Mouse (Mus musculus) lung, embryonic 14.5 days (tissue): ENCODE data around the gene Adamts13. TPM values are rescaled to one million over a fixed set of nuclear protein-coding genes. Genes with fewer than 3 reads are reported as not detected.

Experiments
- ATAC-seq: fragments of 200-750 bp; cut with Nextera tagmentation; 2 replicates; pipeline ENCODE4 v1.8.0; 2017; ENCODE audit warnings: mild to moderate bottlenecking, moderate TSS enrichment, moderate library complexity; ENCODE audit not compliant: insufficient read depth
- DNase-seq: peaks from one replicate; pipeline ENCODE4 v3.0.0-alpha.2; 2015
- H3K27ac ChIP-seq: fragments of 300-500 bp; sonication (generic); 2 replicates; pipeline ENCODE4 v1.5.1; 2014; ENCODE audit warnings: low read depth, mild to moderate bottlenecking, moderate library complexity
- H3K27me3 ChIP-seq: fragments of 300-500 bp; sonication (generic); 2 replicates; pipeline ENCODE4 v1.6.1; 2014; ENCODE audit warnings: low read length, control low read depth; ENCODE audit not compliant: insufficient read depth
- H3K36me3 ChIP-seq: fragments of 300-500 bp; sonication (generic); 2 replicates; pipeline ENCODE4 v1.6.1; 2014; ENCODE audit warnings: control low read depth; ENCODE audit not compliant: insufficient read depth
- H3K4me1 ChIP-seq: fragments of 300-500 bp; sonication (generic); 2 replicates; pipeline ENCODE4 v1.6.1; 2014; ENCODE audit warnings: antibody characterized with exemption, control low read depth; ENCODE audit not compliant: insufficient read depth
- H3K4me2 ChIP-seq: fragments of 300-500 bp; sonication (generic); 2 replicates; pipeline ENCODE4 v1.6.1; 2014; ENCODE audit warnings: mild to moderate bottlenecking
- H3K4me3 ChIP-seq: fragments of 300-500 bp; sonication (generic); 2 replicates; pipeline ENCODE4 v1.5.1; 2014; ENCODE audit warnings: low read depth, low read length
- H3K9ac ChIP-seq: fragments of 300-500 bp; sonication (generic); 2 replicates; pipeline ENCODE4 v1.6.1; 2014
- H3K9me3 ChIP-seq: fragments of 300-500 bp; sonication (generic); 2 replicates; pipeline ENCODE4 v1.6.1; 2016; ENCODE audit warnings: low read depth, low read length, control low read depth
- CTCF ChIP-seq: IDR thresholded peaks from 2 replicates; pipeline ENCODE4 v1.5.1; 2016; ENCODE audit warnings: antibody characterized with exemption, low read depth
- WGBS: fragments of 180-500 bp; shearing (Covaris S2); extraction: QIAGEN DNeasy Blood & Tissue Kit; methylation state at CpG from one replicate; pipeline ENCODE4 v1.1.7; 2014; 5-methylcytosine and 5-hydroxymethylcytosine counted together
- polyA plus RNA-seq: library from polyadenylated mRNA; unstranded; fragments of >200 nt; fragmentation: Nextera tagmentation; extraction: Ambion mirVana; gene quantifications from 2 replicates; pipeline ENCODE4 v1.2.1, GENCODE M21; 2014

The Adamts13 gene
- polyA plus RNA-seq, 1 experiment from 2014 or later: 0.07 TPM

GRCm38 (mm10) chr2:27006255-27006654, 33.0 kb downstream of the Adamts13 start:
- H3K4me3 ChIP-seq: no peak overlapping the region
- H3K36me3 ChIP-seq: no peaks in the 10 kb centered on the region
- no peak overlapping the region for H3K27ac ChIP-seq
- no peak overlapping the region for H3K9ac ChIP-seq
- no peaks in the 10 kb centered on the region; the same call in 1 of the 2 replicates for H3K4me1 ChIP-seq
- TF ChIP-seq CTCF: no peak
- WGBS: 54% methylated on average over 4 of the region's 4 CpGs
- DNase-seq (no peak), ATAC-seq (no peak)
- H3K9me3 ChIP-seq: no peaks in the 10 kb centered on the region
- H3K27me3 ChIP-seq: no peaks in the 10 kb centered on the region
- H3K4me2 ChIP-seq: no peak overlapping the region

DNA sequence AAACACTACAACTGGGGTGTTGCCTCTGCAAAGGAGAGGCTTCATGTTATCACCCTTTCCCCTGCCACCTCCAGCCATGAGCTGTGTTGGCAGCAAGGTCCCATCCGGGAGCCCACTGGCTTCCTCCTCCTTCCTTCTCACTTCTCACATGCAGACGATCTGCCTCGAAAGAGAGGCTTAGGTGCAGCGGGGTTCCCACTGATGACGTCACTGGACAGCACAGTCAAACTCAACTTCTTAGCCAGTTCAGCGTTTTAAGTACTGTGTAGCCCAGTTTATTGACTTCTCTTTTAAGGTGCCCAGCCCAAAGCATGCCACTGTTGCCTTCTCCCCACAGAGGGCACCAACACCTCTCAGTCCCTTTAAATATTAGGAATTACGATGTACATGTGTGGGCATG, 34.5 kb downstream of the Adamts13 start:
- H3K9ac ChIP-seq: no peak overlapping the region
- H3K4me2 ChIP-seq: no peak overlapping the region
- no peaks in the 10 kb centered on the region for H3K36me3 ChIP-seq
- no peak overlapping the region for H3K4me3 ChIP-seq
- H3K27me3 ChIP-seq: no peaks in the 10 kb centered on the region
- no peaks in the 10 kb centered on the region; the same call in 1 of the 2 replicates for H3K4me1 ChIP-seq
- DNase-seq (no peak), ATAC-seq (no peak)
- H3K9me3 ChIP-seq: no peaks in the 10 kb centered on the region
- WGBS: 60% methylated on average over 7 of the region's 7 CpGs
- no peak for TF ChIP-seq CTCF
- H3K27ac ChIP-seq: no peak overlapping the region

DNA sequence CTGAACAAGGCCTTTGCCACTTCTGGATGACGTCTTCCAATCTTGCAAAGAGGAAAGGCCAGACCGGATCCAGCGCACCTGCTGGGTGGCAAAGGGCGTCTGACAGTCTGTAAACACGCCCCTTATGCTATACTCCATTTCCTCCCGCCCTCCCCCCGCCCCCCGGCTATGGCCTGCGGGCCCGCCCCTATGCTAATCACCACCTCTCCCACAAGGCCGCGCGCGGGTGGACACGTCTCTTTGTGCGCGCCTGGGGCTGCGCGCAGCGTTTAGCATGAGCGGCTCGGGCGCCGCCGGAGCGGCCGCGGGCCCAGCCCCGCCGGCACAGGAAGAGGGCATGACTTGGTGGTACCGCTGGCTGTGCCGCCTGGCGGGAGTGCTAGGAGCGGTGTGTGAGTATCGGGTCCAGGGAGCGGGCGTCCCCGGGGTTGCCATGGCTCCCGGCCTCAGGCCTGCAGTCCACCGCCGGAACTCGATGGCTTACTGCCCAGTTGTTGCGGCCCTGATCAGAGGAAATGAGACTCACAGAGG, 36.6 kb downstream of the Adamts13 start, which contains the start of gene Cacfd1:
Gene Cacfd1, plus strand, starts transcription at position 213 of the 531 bp plus-strand sequence.
- WGBS: under 1% methylated on average over 43 of the region's 43 CpGs

DNA sequence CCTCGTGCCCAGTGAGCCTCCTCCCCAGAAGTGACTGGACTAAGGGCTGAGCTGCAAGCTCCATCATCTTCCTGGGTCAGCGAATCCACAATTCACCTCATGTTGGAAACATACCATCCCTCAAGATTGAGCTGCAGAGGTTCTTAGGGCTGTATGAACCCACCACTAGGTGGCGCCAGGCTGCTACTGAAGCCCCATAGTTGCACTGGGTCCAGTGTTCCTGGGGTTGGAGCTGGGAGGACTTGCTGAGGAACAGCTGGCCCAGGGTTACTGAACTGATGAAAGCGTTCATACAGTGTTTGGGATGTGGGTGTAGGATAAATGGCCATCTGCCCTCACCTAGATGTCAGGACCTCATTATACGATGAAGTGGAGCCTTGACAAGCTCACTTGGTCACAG, 44.6 kb downstream of the Adamts13 start:
- H3K4me2 ChIP-seq: no peak overlapping the region
- peak; percentile 94 for TF ChIP-seq CTCF
- 48% methylated on average over 5 of the region's 5 CpGs for WGBS
- H3K27me3 ChIP-seq: no peaks in the 10 kb centered on the region
- H3K36me3 ChIP-seq: peaks cover 65% of the 10 kb centered on the region
- no peak overlapping the region for H3K4me3 ChIP-seq
- no peak overlapping the region for H3K27ac ChIP-seq
- DNase-seq: peak; percentile 84
- ATAC-seq: peak; percentile 36; the same call in 1 of the 2 replicates
- no peaks in the 10 kb centered on the region for H3K4me1 ChIP-seq
- H3K9ac ChIP-seq: no peak overlapping the region
- no peaks in the 10 kb centered on the region for H3K9me3 ChIP-seq

More for the DNA sequence above, 36.6 kb downstream of the Adamts13 start, which contains the start of gene Cacfd1:
- ATAC-seq: peak; percentile 97
- Histone ChIP-seq H3K27me3 (no peaks in the 10 kb centered on the region), H3K4me3 (peak within 1 kb of the TSS; percentile 65), H3K9me3 (no peaks in the 10 kb centered on the region), H3K36me3 (peaks cover 16% of the 10 kb centered on the region), H3K27ac (peak within 1 kb of the TSS; percentile 58), H3K9ac (peak within 1 kb of the TSS; percentile 80), H3K4me2 (peak within 1 kb of the TSS; percentile 63), H3K4me1 (no peaks in the 10 kb centered on the region; the same call in 1 of the 2 replicates)
- TF ChIP-seq CTCF: no peak
- peak; percentile 93 for DNase-seq

DNA sequence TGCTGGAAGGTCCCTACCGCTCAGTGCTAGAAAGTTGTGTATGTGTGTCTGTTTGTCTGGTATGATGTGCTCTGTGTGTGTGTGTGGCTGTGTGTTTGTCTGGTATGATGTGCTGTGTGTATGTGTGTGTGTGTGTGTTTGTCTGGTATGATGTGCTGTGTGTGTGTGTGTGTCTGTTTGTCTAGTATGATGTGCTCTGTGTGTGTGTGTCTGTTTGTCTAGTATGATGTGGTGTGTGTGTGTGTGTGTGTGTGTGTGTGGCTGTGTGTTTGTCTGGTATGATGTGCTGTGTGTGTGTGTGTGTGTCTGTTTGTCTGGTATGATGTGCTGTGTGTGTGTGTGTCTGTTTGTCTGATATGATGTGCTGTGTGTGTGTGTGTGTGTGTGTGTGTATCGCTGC, 46.3 kb downstream of the Adamts13 start:
- no peak overlapping the region for H3K9ac ChIP-seq

GRCm38 (mm10) chr2:27021103-27021502, 47.9 kb downstream of the Adamts13 start:
- ATAC-seq (no peak), DNase-seq (no peak)
- TF ChIP-seq CTCF: no peak
- Histone ChIP-seq H3K36me3 (peaks cover 36% of the 10 kb centered on the region), H3K27me3 (no peaks in the 10 kb centered on the region), H3K9me3 (no peaks in the 10 kb centered on the region), H3K4me2 (no peak overlapping the region), H3K4me1 (no peaks in the 10 kb centered on the region), H3K4me3 (no peak overlapping the region), H3K9ac (no peak overlapping the region), H3K27ac (no peak overlapping the region)
- 78% methylated on average over 1 of the region's 1 CpGs for WGBS

More for the DNA sequence above, 46.3 kb downstream of the Adamts13 start:
- H3K9me3 ChIP-seq: no peaks in the 10 kb centered on the region
- 88% methylated on average over 2 of the region's 2 CpGs for WGBS
- H3K27ac ChIP-seq: no peak overlapping the region
- no peaks in the 10 kb centered on the region for H3K4me1 ChIP-seq
- no peaks in the 10 kb centered on the region for H3K27me3 ChIP-seq
- no peak overlapping the region for H3K4me2 ChIP-seq
- no peak for TF ChIP-seq CTCF
- peaks cover 51% of the 10 kb centered on the region for H3K36me3 ChIP-seq
- no peak overlapping the region for H3K4me3 ChIP-seq
- no peak for ATAC-seq
- DNase-seq: no peak

DNA sequence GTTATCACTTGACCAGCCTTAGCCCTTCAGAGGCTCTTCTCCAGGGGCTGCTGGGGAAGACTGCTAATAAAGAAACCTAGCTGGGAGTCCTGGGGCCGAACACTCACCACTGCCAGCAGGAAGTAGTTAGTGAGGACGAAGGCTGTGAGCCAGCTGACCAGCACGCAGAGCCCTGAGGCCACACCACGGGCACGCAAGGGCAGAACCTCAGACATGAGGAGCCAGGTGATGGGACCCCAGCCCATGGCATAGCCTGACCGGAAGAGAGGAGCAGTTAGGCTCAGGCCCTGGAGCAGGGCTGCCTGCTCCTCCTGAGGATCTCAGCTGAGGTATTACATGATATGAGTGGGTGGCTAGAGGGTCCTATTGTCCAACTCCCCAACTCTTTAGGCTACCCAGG, 49.4 kb downstream of the Adamts13 start:
- no peak overlapping the region for H3K4me2 ChIP-seq
- H3K9ac ChIP-seq: no peak overlapping the region
- no peak for DNase-seq
- H3K27ac ChIP-seq: no peak overlapping the region
- no peak overlapping the region for H3K4me3 ChIP-seq
- H3K36me3 ChIP-seq: peaks cover 22% of the 10 kb centered on the region
- WGBS: 69% methylated on average over 6 of the region's 6 CpGs
- H3K4me1 ChIP-seq: no peaks in the 10 kb centered on the region
- 0 out of 2 replicates have a peak, but pooled peaks cover 3% of the 10 kb centered on the region for H3K27me3 ChIP-seq
- no peaks in the 10 kb centered on the region for H3K9me3 ChIP-seq
- no peak for TF ChIP-seq CTCF
- no peak for ATAC-seq
